Mouse (Mus musculus) midbrain, embryonic 16.5 days (tissue): ENCODE data around the gene Tmem258. TPM values are rescaled to one million over a fixed set of nuclear protein-coding genes. Genes with fewer than 3 reads are reported as not detected.
"Not testable (repeated sequence)": the region's sequence is repeated elsewhere in the genome, so short reads cannot be mapped to it uniquely, and the experiment has no call there.

Source experiments
- ATAC-seq: fragments of 200-750 bp; cut with Nextera tagmentation; 2 replicates; pipeline ENCODE4 v1.8.0; 2017; ENCODE audit warnings: moderate TSS enrichment
- H3K27ac ChIP-seq: fragments of 300-500 bp; sonication (generic); 2 replicates; pipeline ENCODE4 v1.5.1; 2014; ENCODE audit warnings: mild to moderate bottlenecking, low read length, mixed read lengths
- H3K27me3 ChIP-seq: fragments of 300-500 bp; sonication (generic); 2 replicates; pipeline ENCODE4 v1.6.1; 2014; ENCODE audit warnings: low read depth, low read length, mixed read lengths; ENCODE audit not compliant: control insufficient read depth, insufficient read depth
- H3K36me3 ChIP-seq: fragments of 300-500 bp; sonication (generic); 2 replicates; pipeline ENCODE4 v1.6.1; 2014; ENCODE audit warnings: mild to moderate bottlenecking, low read length, moderate library complexity, mixed read lengths; ENCODE audit not compliant: control insufficient read depth, insufficient read depth
- H3K4me1 ChIP-seq: fragments of 300-500 bp; sonication (generic); 2 replicates; pipeline ENCODE4 v1.6.1; 2014; ENCODE audit warnings: mild to moderate bottlenecking, low read length, mixed read lengths; ENCODE audit not compliant: control insufficient read depth, insufficient read depth
- H3K4me2 ChIP-seq: fragments of 300-500 bp; sonication (generic); 2 replicates; pipeline ENCODE4 v1.6.1; 2014; ENCODE audit warnings: mild to moderate bottlenecking, low read length, mixed read lengths
- H3K4me3 ChIP-seq: fragments of 300-500 bp; sonication (generic); 2 replicates; pipeline ENCODE4 v1.5.1; 2014; ENCODE audit warnings: low read depth, mild to moderate bottlenecking, low read length, moderate library complexity, mixed read lengths
- H3K9ac ChIP-seq: fragments of 300-500 bp; sonication (generic); 2 replicates; pipeline ENCODE4 v1.6.1; 2014; ENCODE audit warnings: low read depth, low read length, mixed read lengths
- H3K9me3 ChIP-seq: fragments of 300-500 bp; sonication (generic); replicated peaks from 2 replicates; pipeline ENCODE4 v1.6.1; 2014; ENCODE audit warnings: mild to moderate bottlenecking, low read length, mixed read lengths; ENCODE audit not compliant: control insufficient read depth, poor library complexity, severe bottlenecking
- WGBS: fragments of 180-500 bp; shearing (Covaris S2); extraction: QIAGEN DNeasy Blood & Tissue Kit; methylation state at CpG from one replicate; pipeline ENCODE4 v1.1.7; 2014; 5-methylcytosine and 5-hydroxymethylcytosine counted together
- polyA plus RNA-seq: library from polyadenylated mRNA; unstranded; fragments of >200 nt; fragmentation: Nextera tagmentation; extraction: Ambion mirVana; gene quantifications from 2 replicates; pipeline ENCODE4 v1.2.1, GENCODE M21; 2015

Gene Tmem258
- 278 and 290 TPM in 2 replicates for polyA plus RNA-seq

- Histone ChIP-seq H3K27me3 (no peaks in the 10 kb centered on the region), H3K4me2 (peak within 1 kb of the TSS; percentile 76), H3K27ac (peak within 1 kb of the TSS; percentile 86), H3K9me3 (no peaks in the 10 kb centered on the region), H3K4me3 (peak within 1 kb of the TSS; percentile 64), H3K36me3 (peaks cover 31% of the 10 kb centered on the region), H3K4me1 (peaks cover 15% of the 10 kb centered on the region), H3K9ac (peak within 1 kb of the TSS; percentile 73)
- ATAC-seq, result peak; percentile 94
- under 1% methylated on average over 40 of the region's 40 CpGs for WGBS
Observed at GRCm38 (mm10) chr19:10203848-10204615, at the start of gene Tmem258, which contains the start of gene Fen1. Tmem258 (plus strand) TSS chr19:10204014. Fen1 (minus strand) TSS chr19:10204169.

GRCm38 (mm10) chr19:10157725-10158124, 46.1 kb upstream of the Tmem258 start:
- no peaks in the 10 kb centered on the region for H3K36me3 ChIP-seq
- no peak overlapping the region for H3K4me3 ChIP-seq
- WGBS, result 92% methylated on average over 2 of the region's 2 CpGs
- H3K27ac ChIP-seq, result no peak overlapping the region
- no peaks in the 10 kb centered on the region for H3K27me3 ChIP-seq
- no peak overlapping the region for H3K9ac ChIP-seq
- no peaks in the 10 kb centered on the region for H3K4me1 ChIP-seq
- H3K4me2 ChIP-seq, result no peak overlapping the region
- 0 out of 2 replicates have a peak, but pooled peaks cover 3% of the 10 kb centered on the region for H3K9me3 ChIP-seq
- no peak for ATAC-seq

GRCm38 (mm10) chr19:10163896-10164295, 39.9 kb upstream of the Tmem258 start:
- ATAC-seq, result no peak
- Histone ChIP-seq H3K36me3 (no peaks in the 10 kb centered on the region), H3K27me3 (no peaks in the 10 kb centered on the region), H3K4me2 (no peak overlapping the region), H3K9me3 (no peaks in the 10 kb centered on the region), H3K9ac (no peak overlapping the region), H3K4me1 (no peaks in the 10 kb centered on the region), H3K27ac (no peak overlapping the region), H3K4me3 (no peak overlapping the region)
- 92% methylated on average over 3 of the region's 3 CpGs for WGBS

- not testable (repeated sequence) for H3K9ac ChIP-seq, H3K4me3 ChIP-seq, H3K36me3 ChIP-seq, H3K27me3 ChIP-seq, H3K4me2 ChIP-seq, H3K9me3 ChIP-seq, H3K4me1 ChIP-seq, H3K27ac ChIP-seq, ATAC-seq
- WGBS, result 96% methylated on average over 3 of the region's 4 CpGs
Observed at GRCm38 (mm10) chr19:10165928-10166327, 37.9 kb upstream of the Tmem258 start.

- no peak overlapping the region for H3K9ac ChIP-seq
- no peak for ATAC-seq
- no peaks in the 10 kb centered on the region for H3K27me3 ChIP-seq
- H3K36me3 ChIP-seq, result no peaks in the 10 kb centered on the region
- 72% methylated on average over 4 of the region's 4 CpGs for WGBS
- H3K9me3 ChIP-seq, result no peaks in the 10 kb centered on the region
- H3K27ac ChIP-seq, result no peak overlapping the region
- no peak overlapping the region for H3K4me2 ChIP-seq
- no peak overlapping the region for H3K4me3 ChIP-seq
- no peaks in the 10 kb centered on the region for H3K4me1 ChIP-seq
Observed at GRCm38 (mm10) chr19:10167112-10167511, 36.7 kb upstream of the Tmem258 start.

GRCm38 (mm10) chr19:10167951-10168350, 35.9 kb upstream of the Tmem258 start:
- H3K4me2 ChIP-seq, result no peak overlapping the region
- H3K9me3 ChIP-seq, result no peaks in the 10 kb centered on the region
- ATAC-seq, result no peak
- WGBS, result 94% methylated on average over 1 of the region's 1 CpGs
- H3K36me3 ChIP-seq, result no peaks in the 10 kb centered on the region
- no peaks in the 10 kb centered on the region for H3K27me3 ChIP-seq
- H3K9ac ChIP-seq, result no peak overlapping the region
- no peak overlapping the region for H3K4me3 ChIP-seq
- no peak overlapping the region for H3K27ac ChIP-seq
- no peaks in the 10 kb centered on the region for H3K4me1 ChIP-seq

- Histone ChIP-seq H3K4me1 (no peaks in the 10 kb centered on the region), H3K27me3 (no peaks in the 10 kb centered on the region), H3K9me3 (no peaks in the 10 kb centered on the region), H3K4me3 (no peak overlapping the region), H3K27ac (no peak overlapping the region), H3K4me2 (no peak overlapping the region), H3K9ac (no peak overlapping the region), H3K36me3 (no peaks in the 10 kb centered on the region)
- WGBS, result 84% methylated on average over 3 of the region's 3 CpGs
- ATAC-seq, result no peak
Observed at GRCm38 (mm10) chr19:10168441-10168840, 35.4 kb upstream of the Tmem258 start.

GRCm38 (mm10) chr19:10169179-10169578, 34.6 kb upstream of the Tmem258 start:
- Histone ChIP-seq H3K27ac (no peak overlapping the region), H3K4me3 (no peak overlapping the region), H3K27me3 (no peaks in the 10 kb centered on the region), H3K9ac (no peak overlapping the region), H3K36me3 (no peaks in the 10 kb centered on the region), H3K4me1 (no peaks in the 10 kb centered on the region), H3K9me3 (no peaks in the 10 kb centered on the region), H3K4me2 (no peak overlapping the region)
- no peak for ATAC-seq

GRCm38 (mm10) chr19:10169692-10170330, 34.0 kb upstream of the Tmem258 start:
- not testable (repeated sequence) for H3K27me3 ChIP-seq, ATAC-seq, H3K36me3 ChIP-seq, H3K4me3 ChIP-seq, H3K4me2 ChIP-seq, H3K4me1 ChIP-seq, H3K9me3 ChIP-seq, H3K9ac ChIP-seq, H3K27ac ChIP-seq
- 76% methylated on average over 3 of the region's 3 CpGs for WGBS
